Mouse (Mus musculus) gastrocnemius, postnatal 14 days (tissue): ENCODE data around the gene Cib4. TPM values are rescaled to one million over a fixed set of nuclear protein-coding genes. Genes with fewer than 3 reads are reported as not detected.

Experiments
- DNase-seq: peaks from one replicate; pipeline ENCODE4 v3.0.0; 2021; ENCODE audit warnings: mixed read lengths
- intact Hi-C: fragments of 180-260 bp; cut with DNase I; formaldehyde crosslinking; loops from one replicate; pipeline ENCODE4 v1.15.1; 2025; ENCODE audit warnings: low total_unique reads
- total RNA-seq, 2 experiments: library from RNA; stranded (reverse); gene quantifications; 2 replicates each; pipeline ENCODE4 v1.2.3; 2021

Gene Cib4
- total RNA-seq, 2 experiments from 2014 or later, result not detected

GRCm38 (mm10) chr5:30465861-30466260 is 79.8 kb downstream of the Cib4 start, which contains the start of gene 1700001C02Rik:
1700001C02Rik (plus strand) TSS chr5:30466047.
- peak; percentile 15 for DNase-seq
- intact Hi-C loops, result no loop called here

GRCm38 (mm10) chr5:30461821-30462220 is 83.8 kb downstream of the Cib4 start, which contains the start of gene Otof:
Otof (minus strand) TSS chr5:30461932.
- intact Hi-C loops, result no loop called here
- peak; percentile 41 for DNase-seq

GRCm38 (mm10) chr5:30460155-30460554 is 85.5 kb downstream of the Cib4 start:
- intact Hi-C loops, result no loop called here

GRCm38 (mm10) chr5:30456056-30456455 is 89.6 kb downstream of the Cib4 start:
- intact Hi-C loops, result no loop called here
- DNase-seq, result no peak

More at GRCm38 (mm10) chr5:30460155-30460554, 85.5 kb downstream of the Cib4 start:
- no peak for DNase-seq

- intact Hi-C loops, result no loop called here
- no peak for DNase-seq
These were observed 101.2 kb downstream of the Cib4 start for GRCm38 (mm10) chr5:30444327-30444895.

GRCm38 (mm10) chr5:30442196-30442595 is 103.4 kb downstream of the Cib4 start:
- DNase-seq, result no peak
- intact Hi-C loops, result no loop called here

GRCm38 (mm10) chr5:30440308-30440906 is 105.2 kb downstream of the Cib4 start:
- intact Hi-C loops, result no loop called here
- no peak for DNase-seq

- intact Hi-C loops, result no loop called here
- DNase-seq, result no peak
These were observed 106.7 kb downstream of the Cib4 start for GRCm38 (mm10) chr5:30438931-30439330.

Other genes starting within 250 kb of the Cib4 start
- gene Otof, start 83.9 kb downstream of the Cib4 start, total RNA-seq, result under 1 TPM; 0.12 to 0.20 TPM
- gene 1700001C02Rik, start 79.8 kb downstream of the Cib4 start, total RNA-seq, result not detected
- 1 to 10 TPM in 1 of 2 experiments, under 1 TPM in 1; 0.42 to 1.2 TPM for gene Kcnk3, start 42.3 kb upstream of the Cib4 start, total RNA-seq
- 10 to 100 TPM; 11.8 to 13.8 TPM for gene Slc35f6, start 102.1 kb upstream of the Cib4 start, total RNA-seq
- 10 to 100 TPM in 1 of 2 experiments, 1 to 10 TPM in 1; 7.0 to 10.2 TPM for gene Cenpa, start 120.9 kb upstream of the Cib4 start, total RNA-seq
- 1 to 10 TPM; 1.6 to 2.0 TPM for gene Dpysl5, start 165.7 kb upstream of the Cib4 start, total RNA-seq